Mouse (Mus musculus) embryonic fibroblast, embryonic 13.5 days (primary cell): ENCODE results near the gene Trub1. TPM values are rescaled to one million over a fixed set of nuclear protein-coding genes. Genes with fewer than 3 reads are reported as not detected.

Experiments
- H3K27ac ChIP-seq: 2 replicates; pipeline ENCODE4 v1.5.1; 2012; ENCODE audit warnings: low read length, control low read depth, inconsistent platforms; ENCODE audit not compliant: insufficient read depth
- H3K4me1 ChIP-seq: 2 replicates; pipeline ENCODE4 v1.6.1; 2011; ENCODE audit warnings: low read length; ENCODE audit not compliant: control insufficient read depth, insufficient read depth
- H3K4me3 ChIP-seq: 2 replicates; pipeline ENCODE4 v1.5.1; 2011; ENCODE audit warnings: mild to moderate bottlenecking, control low read depth, low read length; ENCODE audit not compliant: insufficient read depth
- CTCF ChIP-seq: IDR thresholded peaks from 2 replicates; pipeline ENCODE4 v1.5.1; 2011; ENCODE audit warnings: mild to moderate bottlenecking, control low read depth, low read length, moderate library complexity, borderline replicate concordance; ENCODE audit not compliant: insufficient read depth
- POLR2A ChIP-seq: IDR thresholded peaks from 2 replicates; pipeline ENCODE4 v1.6.1; 2011; ENCODE audit warnings: low read depth, mild to moderate bottlenecking, control low read depth, low read length, moderate library complexity
- polyA plus RNA-seq: library from polyadenylated mRNA; stranded (reverse); fragments of >200 nt; gene quantifications from 2 replicates; pipeline ENCODE4 v1.2.4, GENCODE M21; 2011; ENCODE audit warnings: low read depth; ENCODE audit not compliant: missing spikeins, insufficient read length

The Trub1 gene
- polyA plus RNA-seq, 1 experiment = 11.8 TPM

DNA sequence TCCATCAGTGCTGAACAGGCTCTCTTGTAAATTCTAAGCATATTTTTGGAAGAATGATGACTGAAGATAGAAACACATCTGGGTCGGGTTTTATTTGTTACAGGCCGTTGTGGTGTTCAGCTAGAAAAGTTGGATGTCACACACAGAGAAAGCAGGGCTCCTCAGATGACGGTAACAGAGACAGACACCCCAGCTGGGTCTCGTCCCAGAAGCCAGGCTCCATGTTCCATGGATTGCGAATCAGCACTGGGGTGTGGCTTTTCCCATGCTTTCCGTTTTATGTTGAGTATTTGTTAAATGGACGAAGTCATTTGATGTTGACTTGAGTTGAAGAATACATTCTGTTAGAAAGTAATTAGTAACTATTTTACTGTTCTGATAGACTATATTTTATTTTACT, 13.0 kb downstream of the Trub1 start:
- Histone ChIP-seq H3K4me3 (no peak overlapping the region), H3K27ac (no peak overlapping the region), H3K4me1 (0 out of 2 replicates have a peak, but pooled peaks cover 2% of the 10 kb centered on the region)
- TF ChIP-seq POLR2A = no peak
- no peak for TF ChIP-seq CTCF

DNA sequence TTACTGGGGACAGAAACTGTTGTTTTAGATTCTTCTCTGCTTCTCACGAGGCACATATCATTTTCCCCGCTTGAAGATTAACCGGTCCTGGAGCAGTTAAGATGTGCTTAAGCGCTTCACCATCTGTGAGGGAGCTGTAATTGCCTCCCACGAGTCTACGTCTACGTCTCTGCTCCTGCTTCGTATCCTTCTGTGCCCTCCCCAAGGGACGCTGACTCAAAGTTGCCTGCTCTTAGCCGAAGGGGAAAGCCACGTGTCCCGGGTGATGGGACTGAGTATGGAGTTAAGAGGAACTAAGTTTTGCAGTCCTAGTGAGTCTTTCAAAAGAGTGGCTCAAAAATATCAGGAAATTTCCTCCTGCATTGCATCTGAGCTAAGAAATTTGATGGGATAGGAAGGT, 18.3 kb downstream of the Trub1 start:
- H3K27ac ChIP-seq = no peak overlapping the region
- 0 out of 2 replicates have a peak, but pooled peaks cover 2% of the 10 kb centered on the region for H3K4me1 ChIP-seq
- TF ChIP-seq CTCF = no peak
- TF ChIP-seq POLR2A = no peak
- H3K4me3 ChIP-seq = no peak overlapping the region

DNA sequence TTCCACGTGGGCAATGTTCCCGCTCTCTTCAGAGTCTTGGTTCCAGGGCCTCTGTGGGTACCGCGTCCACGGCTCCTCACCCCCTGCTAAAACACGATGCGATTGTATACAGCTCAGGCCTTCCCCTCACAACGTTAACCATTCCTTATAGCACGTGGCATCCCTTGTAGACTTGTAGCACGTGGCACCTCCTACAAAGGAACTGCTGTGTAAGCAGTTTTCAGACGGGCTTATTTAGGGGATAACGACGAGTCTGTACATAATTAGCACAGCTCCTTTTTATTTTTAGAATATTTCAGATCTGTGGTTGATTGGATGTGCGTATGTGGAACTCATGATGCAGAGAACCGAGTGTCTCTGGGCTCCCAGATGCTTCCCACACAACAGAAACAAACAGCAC, 19.5 kb downstream of the Trub1 start:
- H3K27ac ChIP-seq = no peak overlapping the region
- no peak overlapping the region for H3K4me3 ChIP-seq
- TF ChIP-seq CTCF (no peak), POLR2A (no peak)
- 0 out of 2 replicates have a peak, but pooled peaks cover 2% of the 10 kb centered on the region for H3K4me1 ChIP-seq

DNA sequence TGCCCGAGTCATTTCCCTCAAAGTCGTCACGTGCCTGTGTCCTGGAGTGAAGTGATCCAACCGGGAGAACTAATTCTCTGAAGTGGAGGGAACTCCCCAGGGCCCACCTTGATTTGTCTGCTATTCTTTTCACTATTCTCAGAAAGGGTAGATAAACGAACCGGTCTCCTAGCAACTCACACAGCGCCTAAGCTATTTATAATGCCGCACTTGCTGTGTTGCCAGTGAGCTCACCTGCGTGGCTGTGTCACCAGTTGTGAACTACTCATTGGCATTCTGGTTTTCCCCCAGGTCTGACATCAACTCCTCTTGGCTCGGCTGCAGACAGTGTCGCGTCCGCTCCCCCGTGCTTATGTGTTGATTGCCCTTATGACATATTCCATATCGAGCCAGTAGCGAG, 20.6 kb downstream of the Trub1 start:
- Histone ChIP-seq H3K4me3 (no peak overlapping the region), H3K4me1 (0 out of 2 replicates have a peak, but pooled peaks cover 2% of the 10 kb centered on the region), H3K27ac (no peak overlapping the region)
- TF ChIP-seq CTCF (no peak), POLR2A (no peak)

DNA sequence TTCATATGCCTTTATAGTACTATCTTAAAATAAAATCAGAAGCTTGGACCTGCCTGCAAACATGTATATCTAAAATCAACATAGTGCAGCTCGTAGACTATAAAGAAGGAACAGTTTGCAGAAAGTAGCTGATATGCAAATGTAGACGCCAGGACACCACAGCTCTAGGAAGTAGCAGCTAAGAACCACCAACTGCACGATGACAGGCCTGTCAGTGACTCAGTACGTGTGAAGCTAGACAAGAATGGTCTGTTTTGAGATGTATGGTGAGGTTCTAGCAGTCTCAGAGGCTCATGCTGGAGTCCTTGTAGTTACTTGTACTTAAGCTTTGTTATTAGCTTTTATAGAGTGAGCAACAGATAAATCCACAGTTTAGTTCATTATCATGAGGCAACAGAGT, 22.6 kb downstream of the Trub1 start:
- H3K27ac ChIP-seq = no peak overlapping the region
- 0 out of 2 replicates have a peak, but pooled peaks cover 2% of the 10 kb centered on the region for H3K4me1 ChIP-seq
- TF ChIP-seq CTCF = no peak
- TF ChIP-seq POLR2A = no peak
- H3K4me3 ChIP-seq = no peak overlapping the region

DNA sequence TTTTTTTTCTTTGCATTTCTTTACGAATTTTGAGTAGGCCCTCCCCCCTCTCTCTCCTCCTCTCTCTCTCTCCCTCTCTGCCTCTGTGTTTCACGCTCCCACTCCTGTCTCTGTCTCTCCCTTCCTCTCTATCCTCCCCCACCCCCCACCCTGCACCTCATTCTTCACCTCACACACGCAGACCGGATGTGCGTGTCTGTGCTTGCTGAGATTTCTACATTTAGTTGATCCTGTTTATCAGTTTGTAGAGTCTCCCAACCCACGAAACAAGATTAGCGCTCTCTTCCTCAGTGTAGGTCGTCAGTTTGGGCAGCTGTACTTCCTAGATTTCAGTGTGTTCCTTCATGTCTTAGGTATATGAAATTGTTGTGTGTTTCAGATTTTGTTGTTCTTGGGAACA, 24.6 kb downstream of the Trub1 start:
- Histone ChIP-seq H3K27ac (no peak overlapping the region), H3K4me1 (no peaks in the 10 kb centered on the region), H3K4me3 (no peak overlapping the region)
- TF ChIP-seq POLR2A (no peak), CTCF (no peak)

DNA sequence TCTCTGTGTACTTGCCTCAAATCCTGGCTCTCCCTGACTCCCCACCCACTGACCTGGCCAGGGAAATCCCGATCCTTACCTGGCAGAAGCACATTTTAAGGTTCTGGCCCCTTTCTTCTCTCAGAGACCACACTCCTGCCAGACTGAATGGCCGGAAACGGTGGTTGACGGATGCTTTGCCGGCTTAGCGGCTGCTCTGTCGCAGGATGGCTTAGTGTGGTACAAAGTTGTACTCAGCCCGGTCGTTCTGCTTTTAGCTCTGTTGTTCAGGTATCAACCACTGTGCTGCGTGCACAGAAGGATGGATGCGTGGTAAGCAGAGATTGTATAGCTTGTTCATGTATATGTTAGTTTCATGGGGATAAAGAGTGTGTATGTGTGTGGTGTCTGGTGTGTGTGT, 25.3 kb downstream of the Trub1 start:
- Histone ChIP-seq H3K4me3 (no peak overlapping the region), H3K4me1 (no peaks in the 10 kb centered on the region), H3K27ac (no peak overlapping the region)
- TF ChIP-seq POLR2A (no peak), CTCF (no peak)

DNA sequence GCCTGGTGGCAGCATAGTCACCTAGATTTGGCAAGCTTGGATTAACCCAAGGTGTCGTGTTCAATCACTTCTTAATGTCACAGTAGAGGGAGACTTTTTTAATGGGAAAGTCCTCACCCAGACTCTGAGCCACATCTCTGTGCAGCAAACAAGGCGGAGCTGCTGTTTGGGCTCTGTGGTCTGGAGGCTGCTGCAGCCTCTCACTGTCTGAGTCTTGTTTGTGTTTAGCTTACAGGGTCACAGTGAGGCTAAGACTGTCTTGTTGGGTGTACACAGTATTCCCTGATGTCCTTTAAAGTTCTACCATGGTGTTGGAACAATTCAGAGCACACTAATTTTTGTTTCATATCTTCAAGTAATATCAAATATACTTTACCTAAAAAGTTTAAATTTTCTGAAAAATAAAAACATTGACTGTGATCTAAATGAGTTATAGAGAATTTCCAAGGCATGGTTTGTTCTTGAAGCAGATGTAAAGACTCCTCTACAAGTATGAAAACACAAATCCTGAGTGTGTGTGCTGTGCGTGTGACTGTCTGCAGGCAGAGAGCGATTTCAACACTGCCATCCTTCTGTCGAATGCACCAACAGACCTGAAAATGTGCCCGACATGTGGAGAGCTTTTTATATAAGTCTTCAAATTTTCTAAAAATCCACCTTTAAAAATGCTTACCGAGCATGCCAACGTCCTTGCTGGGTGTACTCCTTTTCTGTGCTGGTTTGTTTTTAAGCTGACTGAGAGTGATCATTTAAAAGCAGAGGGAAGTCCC, 27.4 kb downstream of the Trub1 start:
- H3K4me3 ChIP-seq = no peak overlapping the region
- no peak overlapping the region for H3K27ac ChIP-seq
- TF ChIP-seq POLR2A = no peak
- no peak for TF ChIP-seq CTCF
- no peaks in the 10 kb centered on the region for H3K4me1 ChIP-seq

DNA sequence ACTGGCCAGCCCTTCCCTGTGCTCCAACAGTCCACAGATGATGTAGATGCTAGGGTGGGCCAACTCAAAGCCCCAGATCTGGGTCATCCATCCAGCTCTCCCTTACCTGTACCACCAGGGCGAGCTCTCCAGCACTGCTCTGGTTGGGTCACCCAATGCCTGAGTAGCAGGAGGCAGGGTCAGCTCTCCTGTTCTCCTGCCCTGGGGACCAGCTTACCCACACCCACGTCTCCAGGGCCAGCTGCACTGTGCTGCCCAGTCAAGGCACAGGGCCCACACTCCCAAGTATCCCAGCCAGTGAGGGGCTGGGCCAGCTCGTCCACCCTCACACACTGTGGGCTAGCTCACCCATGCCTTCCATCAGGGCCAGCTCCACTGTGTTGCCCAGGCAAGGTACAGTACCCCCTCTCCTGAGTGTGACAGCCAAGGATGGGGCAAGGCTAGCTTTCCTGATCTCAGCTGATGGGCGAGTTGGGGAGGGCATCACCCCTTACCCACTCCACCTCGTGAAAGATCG, 29.1 kb downstream of the Trub1 start:
- Histone ChIP-seq H3K4me1 (peaks cover 5% of the 10 kb centered on the region), H3K27ac (no peak overlapping the region), H3K4me3 (no peak overlapping the region)
- TF ChIP-seq POLR2A (no peak), CTCF (no peak)

DNA sequence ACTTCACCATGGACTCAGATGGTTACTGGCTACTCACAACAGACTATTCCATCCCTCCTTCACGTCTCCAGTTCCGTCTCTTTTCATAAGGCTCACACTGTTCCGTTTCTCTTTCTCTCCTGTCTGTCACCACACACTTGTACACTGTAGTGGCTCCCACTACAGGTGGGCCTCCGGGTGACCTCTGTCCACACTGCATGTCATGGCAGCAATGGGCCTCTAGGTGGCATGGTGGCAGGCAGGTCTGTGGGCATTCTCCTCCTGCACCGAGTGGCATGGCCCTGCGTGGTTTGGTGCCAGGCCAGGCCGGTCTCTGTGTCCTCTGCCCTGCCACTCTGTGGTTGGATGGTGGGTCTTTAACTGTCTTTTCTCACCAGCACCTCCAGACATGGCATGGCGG, 30.1 kb downstream of the Trub1 start:
- H3K4me1 ChIP-seq = peaks cover 7% of the 10 kb centered on the region
- no peak overlapping the region for H3K4me3 ChIP-seq
- no peak for TF ChIP-seq POLR2A
- TF ChIP-seq CTCF = peak; percentile 68; the same call in 1 of the 2 replicates
- no peak overlapping the region for H3K27ac ChIP-seq
